Mouse (Mus musculus) midbrain, postnatal 0 days (tissue): ENCODE measurements at regions not wholly inside any gene's neighbourhood (a gene's known extent, or its start where the extent isn't known, plus 50 kb on each side); places are given as distances from the start of the nearest gene placed in this dataset.

Experiments
- ATAC-seq: fragments of 200-750 bp; cut with Nextera tagmentation; 2 replicates; pipeline ENCODE4 v1.8.0; 2017; ENCODE audit warnings: moderate number of reproducible peaks, mild to moderate bottlenecking, moderate TSS enrichment, moderate library complexity; ENCODE audit not compliant: low FRiP score
- DNase-seq: peaks from one replicate; pipeline ENCODE4 v3.0.0-alpha.2; 2015; ENCODE audit warnings: low spot score
- H3K27ac ChIP-seq: fragments of 300-500 bp; sonication (generic); 2 replicates; pipeline ENCODE4 v1.5.1; 2014; ENCODE audit warnings: low read depth, mild to moderate bottlenecking, low read length, mixed read lengths
- H3K27me3 ChIP-seq: fragments of 300-500 bp; sonication (generic); 2 replicates; pipeline ENCODE4 v1.6.1; 2014; ENCODE audit warnings: low read length, control low read depth, mixed read lengths; ENCODE audit not compliant: insufficient read depth
- H3K36me3 ChIP-seq: fragments of 300-500 bp; sonication (generic); 2 replicates; pipeline ENCODE4 v1.6.1; 2014; ENCODE audit warnings: low read length, control low read depth, mixed read lengths; ENCODE audit not compliant: insufficient read depth
- H3K4me1 ChIP-seq: fragments of 300-500 bp; sonication (generic); 2 replicates; pipeline ENCODE4 v1.6.1; 2014; ENCODE audit warnings: mild to moderate bottlenecking, control low read depth, antibody characterized with exemption, low read length, mixed read lengths; ENCODE audit not compliant: insufficient read depth
- H3K4me2 ChIP-seq: fragments of 300-500 bp; sonication (generic); 2 replicates; pipeline ENCODE4 v1.6.1; 2014; ENCODE audit warnings: low read depth, mild to moderate bottlenecking, low read length, mixed read lengths; ENCODE audit not compliant: poor library complexity, severe bottlenecking
- H3K4me3 ChIP-seq: fragments of 300-500 bp; sonication (generic); 2 replicates; pipeline ENCODE4 v1.5.1; 2014; ENCODE audit warnings: low read depth, mild to moderate bottlenecking, low read length, moderate library complexity
- H3K9ac ChIP-seq: fragments of 300-500 bp; sonication (generic); replicated peaks from 2 replicates; pipeline ENCODE4 v1.6.1; 2014; ENCODE audit warnings: mild to moderate bottlenecking, low read length, moderate library complexity, mixed read lengths; ENCODE audit not compliant: poor library complexity, severe bottlenecking
- H3K9me3 ChIP-seq: fragments of 300-500 bp; sonication (generic); 2 replicates; pipeline ENCODE4 v1.6.1; 2016; ENCODE audit warnings: low read length, control low read depth
- CTCF ChIP-seq: IDR thresholded peaks from 2 replicates; pipeline ENCODE4 v1.5.1; 2016; ENCODE audit warnings: antibody characterized with exemption, mild to moderate bottlenecking
- WGBS: fragments of 180-500 bp; shearing (Covaris S2); extraction: QIAGEN DNeasy Blood & Tissue Kit; methylation state at CpG from one replicate; pipeline ENCODE4 v1.1.7; 2014; 5-methylcytosine and 5-hydroxymethylcytosine counted together

- no peak for ATAC-seq
These were observed 280.6 kb downstream of the Satb1 start for GRCm38 (mm10) chr17:51552277-51553015.

GRCm38 (mm10) chr17:51546999-51547398 is 286.1 kb downstream of the Satb1 start:
- no peaks in the 10 kb centered on the region for H3K27me3 ChIP-seq
- no peak overlapping the region for H3K27ac ChIP-seq
- DNase-seq = peak; percentile 4
- no peak overlapping the region for H3K4me3 ChIP-seq
- H3K9ac ChIP-seq = no peak overlapping the region
- no peaks in the 10 kb centered on the region for H3K36me3 ChIP-seq
- ATAC-seq = no peak
- no peaks in the 10 kb centered on the region for H3K4me1 ChIP-seq
- H3K4me2 ChIP-seq = no peak overlapping the region
- no peaks in the 10 kb centered on the region for H3K9me3 ChIP-seq
- WGBS = 60% methylated on average over 3 of the region's 3 CpGs
- no peak for TF ChIP-seq CTCF

More at GRCm38 (mm10) chr17:51552277-51553015, 280.6 kb downstream of the Satb1 start:
- no peak overlapping the region for H3K27ac ChIP-seq
- H3K9me3 ChIP-seq = no peaks in the 10 kb centered on the region
- no peak overlapping the region for H3K9ac ChIP-seq
- no peaks in the 10 kb centered on the region for H3K4me1 ChIP-seq
- no peak for DNase-seq
- 90% methylated on average over 5 of the region's 5 CpGs for WGBS
- no peak overlapping the region for H3K4me2 ChIP-seq
- H3K36me3 ChIP-seq = no peaks in the 10 kb centered on the region
- H3K27me3 ChIP-seq = no peaks in the 10 kb centered on the region
- H3K4me3 ChIP-seq = no peak overlapping the region
- TF ChIP-seq CTCF = no peak

GRCm38 (mm10) chr17:51542544-51542943 is 290.5 kb downstream of the Satb1 start:
- no peak for ATAC-seq
- Histone ChIP-seq H3K9ac (no peak overlapping the region), H3K4me1 (no peaks in the 10 kb centered on the region), H3K4me3 (no peak overlapping the region), H3K27ac (no peak overlapping the region), H3K4me2 (no peak overlapping the region), H3K27me3 (no peaks in the 10 kb centered on the region), H3K9me3 (no peaks in the 10 kb centered on the region), H3K36me3 (no peaks in the 10 kb centered on the region)
- WGBS = 81% methylated on average over 2 of the region's 2 CpGs
- TF ChIP-seq CTCF = no peak
- DNase-seq = no peak

DNA sequence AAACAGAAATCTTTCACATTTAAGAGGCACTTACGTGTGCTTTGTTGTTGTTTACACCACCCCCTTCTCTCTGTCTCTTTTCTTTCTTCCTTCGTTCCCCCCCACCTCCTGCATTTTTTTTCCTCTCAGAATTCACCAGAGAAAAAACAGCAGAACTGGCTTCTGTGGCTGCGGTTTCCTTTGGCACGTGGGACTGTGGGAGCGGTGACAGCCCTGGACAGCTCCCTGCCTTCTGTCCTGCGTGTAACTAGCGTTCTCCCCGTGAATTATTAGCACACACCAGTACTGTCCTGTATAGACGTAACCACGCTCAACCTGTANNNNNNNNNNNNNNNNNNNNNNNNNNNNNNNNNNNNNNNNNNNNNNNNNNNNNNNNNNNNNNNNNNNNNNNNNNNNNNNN is 298.4 kb downstream of the Satb1 start:
- Histone ChIP-seq H3K4me3 (peak overlapping the region; percentile 28), H3K27me3 (no peaks in the 10 kb centered on the region), H3K36me3 (no peaks in the 10 kb centered on the region), H3K4me2 (peak overlapping the region; percentile 54), H3K9ac (peak overlapping the region; percentile 51; the same call in 1 of the 2 replicates), H3K27ac (no peak overlapping the region), H3K4me1 (no peaks in the 10 kb centered on the region), H3K9me3 (no peaks in the 10 kb centered on the region)
- ATAC-seq (peak; percentile 47; the same call in 1 of the 2 replicates), DNase-seq (no peak)
- TF ChIP-seq CTCF = no peak
- WGBS = 39% methylated on average over 10 of the region's 10 CpGs

- H3K36me3 ChIP-seq = no peaks in the 10 kb centered on the region
- no peak for DNase-seq
- H3K4me3 ChIP-seq = peak overlapping the region; percentile 28
- WGBS = 19% methylated on average over 14 of the region's 14 CpGs
- H3K4me2 ChIP-seq = peak overlapping the region; percentile 54
- H3K9me3 ChIP-seq = no peaks in the 10 kb centered on the region
- H3K9ac ChIP-seq = peak overlapping the region; percentile 51
- no peak overlapping the region for H3K27ac ChIP-seq
- no peak for ATAC-seq
- H3K4me1 ChIP-seq = no peaks in the 10 kb centered on the region
- no peak for TF ChIP-seq CTCF
- H3K27me3 ChIP-seq = no peaks in the 10 kb centered on the region
These were observed 298.8 kb downstream of the Satb1 start for GRCm38 (mm10) chr17:51534270-51534669.

- H3K9ac ChIP-seq = no peak overlapping the region
- TF ChIP-seq CTCF = no peak
- H3K9me3 ChIP-seq = no peaks in the 10 kb centered on the region
- H3K4me1 ChIP-seq = no peaks in the 10 kb centered on the region
- H3K27me3 ChIP-seq = no peaks in the 10 kb centered on the region
- no peak for ATAC-seq
- DNase-seq = no peak
- WGBS = 93% methylated on average over 3 of the region's 3 CpGs
- H3K27ac ChIP-seq = no peak overlapping the region
- no peak overlapping the region for H3K4me2 ChIP-seq
- no peaks in the 10 kb centered on the region for H3K36me3 ChIP-seq
- H3K4me3 ChIP-seq = no peak overlapping the region
These were observed 304.9 kb downstream of the Satb1 start for GRCm38 (mm10) chr17:51528161-51528560.
